Mouse (Mus musculus) megakaryocyte progenitor cell, adult 5-6 weeks (primary cell): ENCODE measurements around the gene Nr2c1. TPM values are rescaled to one million over a fixed set of nuclear protein-coding genes. Genes with fewer than 3 reads are reported as not detected.

ENCODE experiments used
- ATAC-seq: replicated peaks from 2 replicates; pipeline ENCODE4 v1.8.0; 2016; ENCODE audit warnings: mild to moderate bottlenecking, moderate TSS enrichment, inconsistent platforms; ENCODE audit not compliant: poor library complexity
- total RNA-seq, 2 experiments: library from RNA; stranded (forward) in 1 of 2; stranded (reverse) in 1 of 2; fragments of 157-497, 149-512 nt in 1 of 2; fragments of 200-1000 nt in 1 of 2; gene quantifications; 2 replicates each; pipeline versions ENCODE4 v1.2.3 to v1.2.4; 2015 to 2017

The Nr2c1 gene
- total RNA-seq, 2 experiments from 2014 or later: 5.0 to 10.9 TPM

GRCm38 (mm10) chr10:94198482-94199405 is 50.9 kb downstream of the Nr2c1 start, which contains the start of gene Ndufa12:
Gene Ndufa12 (plus strand): TSS chr10:94198720.
- peak; percentile 99 for ATAC-seq

DNA sequence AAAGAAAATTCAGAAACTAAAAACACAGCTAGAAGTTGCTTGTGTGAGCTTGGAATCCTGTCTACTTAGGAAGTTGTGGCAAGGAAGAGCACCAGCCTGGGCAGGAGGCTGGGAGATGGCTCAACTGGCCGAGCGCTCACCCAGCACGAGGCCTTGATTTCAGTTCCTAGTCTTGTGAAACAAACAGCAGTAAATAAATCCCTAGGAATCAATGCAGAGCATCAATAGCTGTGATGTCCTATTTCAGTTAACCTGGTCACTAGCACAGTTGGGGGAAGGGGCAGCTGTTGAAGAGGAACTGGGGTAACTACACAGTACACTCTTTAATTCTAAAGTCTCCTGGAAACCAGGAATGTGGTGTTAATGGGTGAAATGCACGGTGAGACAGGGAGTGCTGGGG is 57.1 kb downstream of the Nr2c1 start:
- no peak for ATAC-seq

DNA sequence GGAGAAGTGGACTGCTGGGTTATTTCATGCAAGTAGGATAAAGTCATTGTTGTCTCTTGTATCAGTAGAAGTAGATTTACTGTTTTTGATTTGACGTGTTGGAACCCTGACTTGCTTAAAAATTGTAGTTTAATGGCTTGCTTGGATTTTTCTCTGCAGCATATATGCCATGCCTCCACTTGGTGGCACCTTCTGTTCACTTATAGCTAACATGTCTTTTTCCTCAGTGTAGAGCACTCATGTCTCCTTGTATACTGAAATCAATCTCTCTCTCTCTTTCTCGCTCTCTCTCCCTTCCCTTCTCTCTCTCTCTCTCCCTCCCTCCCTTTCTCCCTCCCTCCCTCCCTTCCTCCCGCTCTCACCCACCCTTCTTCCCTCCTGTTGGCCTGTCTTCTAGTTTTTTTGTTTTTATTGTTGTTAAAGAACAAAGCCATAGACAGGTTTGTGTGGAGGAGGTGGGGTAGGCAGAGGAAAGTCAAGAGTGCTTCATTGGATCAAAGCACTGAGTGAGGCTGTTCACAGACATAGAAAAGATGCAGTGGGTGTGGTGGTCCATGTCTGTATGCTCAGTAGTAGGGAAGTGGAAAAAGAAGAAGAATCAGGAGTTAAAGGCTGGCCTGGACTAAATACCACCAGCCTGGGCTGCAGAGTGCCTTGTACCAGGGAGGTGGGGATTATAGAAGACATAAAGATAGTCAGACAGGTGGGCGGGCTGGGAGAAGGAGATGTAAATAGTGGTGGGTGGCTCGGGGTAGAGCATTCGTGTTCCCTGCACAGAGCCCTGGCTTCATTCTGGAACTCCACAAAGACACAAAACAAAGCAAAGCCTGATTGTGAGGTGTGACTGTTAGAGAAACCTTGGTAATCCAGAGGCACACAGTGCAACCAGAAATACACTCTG is 63.1 kb downstream of the Nr2c1 start:
- no peak for ATAC-seq

DNA sequence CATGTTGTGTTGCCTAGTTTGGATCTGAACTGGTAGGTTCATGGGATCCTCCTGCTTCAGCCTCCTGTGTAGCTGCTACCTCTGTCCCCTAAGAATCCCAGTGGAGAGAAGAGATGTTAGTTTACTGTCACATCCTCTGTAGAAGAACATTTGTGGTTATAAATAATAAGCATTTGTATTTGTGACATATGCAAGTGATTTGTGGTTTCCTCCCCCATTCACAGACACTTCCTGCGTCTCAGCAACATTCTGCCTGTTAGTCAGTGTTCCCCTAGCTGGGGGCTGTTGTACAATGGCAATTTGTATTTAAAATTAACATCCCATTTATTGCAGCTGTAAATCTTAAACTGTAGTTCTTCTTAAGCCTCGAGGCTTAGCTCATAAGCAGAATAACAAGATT is 63.9 kb downstream of the Nr2c1 start:
- no peak for ATAC-seq

DNA sequence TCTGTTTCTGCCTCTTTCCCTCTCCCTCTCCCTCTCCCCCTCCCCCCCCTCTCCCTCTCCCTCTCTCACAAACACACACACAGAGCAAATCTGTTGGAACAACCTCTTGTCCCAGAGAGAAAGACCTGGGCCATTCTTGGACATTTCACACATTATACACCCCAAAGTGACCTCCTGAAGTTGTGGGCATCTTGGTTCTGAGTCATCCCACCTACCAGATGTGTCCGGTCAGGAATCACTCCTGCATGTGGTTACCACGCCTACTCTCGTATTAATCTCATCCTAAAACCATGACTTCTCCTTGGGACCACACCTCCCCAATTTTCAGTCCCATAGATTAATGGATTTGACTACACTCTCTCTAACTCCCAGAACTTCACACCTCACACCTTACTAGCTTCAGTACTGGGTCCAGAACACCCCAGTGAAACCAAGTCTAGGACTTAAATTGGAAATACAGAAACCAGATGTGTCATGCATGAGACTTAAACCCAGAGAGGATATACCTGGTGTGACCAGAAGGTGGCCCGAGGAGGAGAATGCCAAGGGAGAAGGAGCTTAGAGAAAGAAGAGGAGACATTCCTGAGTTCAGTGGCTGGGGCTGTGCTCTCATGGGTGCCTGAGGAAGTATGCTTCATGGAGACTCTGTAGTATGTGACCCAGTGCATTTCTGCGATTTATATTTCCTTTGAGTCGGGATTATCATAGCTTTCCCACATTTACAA is 77.4 kb downstream of the Nr2c1 start:
- peak; percentile 66 for ATAC-seq

DNA sequence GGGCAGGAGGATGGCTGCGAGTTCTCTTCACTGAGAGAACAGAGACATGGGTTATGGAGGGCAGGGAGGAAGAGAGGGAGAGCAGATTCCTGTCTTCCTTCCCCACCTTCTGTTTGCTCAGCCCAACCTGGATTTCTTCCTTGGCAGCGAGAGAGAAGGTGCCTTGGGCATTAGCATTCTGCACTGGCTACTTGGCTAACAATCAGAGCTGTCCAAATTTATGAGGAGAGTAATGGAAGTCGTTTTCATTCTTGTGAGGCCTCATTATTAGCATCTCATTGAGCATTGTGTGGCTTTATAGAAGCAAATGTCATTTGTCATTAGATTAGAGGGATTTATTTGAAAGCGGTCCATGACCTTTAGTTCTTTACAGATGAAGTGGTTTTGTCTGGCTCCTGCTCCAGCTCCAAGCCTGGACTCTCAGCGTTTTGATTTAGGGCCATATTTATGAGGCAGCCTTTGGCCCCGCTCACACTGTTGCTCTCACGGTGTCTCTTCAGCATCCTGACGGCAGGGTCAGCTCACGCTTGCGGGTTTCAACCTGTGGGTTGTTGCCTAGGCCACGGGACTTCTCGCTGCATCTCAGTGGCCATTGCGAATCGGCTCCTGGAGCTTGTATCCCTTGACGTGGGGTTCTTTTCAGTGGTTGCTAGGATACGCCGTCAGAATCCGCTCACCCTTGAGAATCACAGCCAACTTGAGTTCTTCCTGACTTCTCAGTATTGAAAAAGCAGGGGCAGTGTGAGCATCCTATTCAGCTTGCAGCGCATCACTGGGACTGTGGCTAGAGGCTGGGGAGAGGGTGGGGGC is 82.6 kb downstream of the Nr2c1 start:
- no peak for ATAC-seq

DNA sequence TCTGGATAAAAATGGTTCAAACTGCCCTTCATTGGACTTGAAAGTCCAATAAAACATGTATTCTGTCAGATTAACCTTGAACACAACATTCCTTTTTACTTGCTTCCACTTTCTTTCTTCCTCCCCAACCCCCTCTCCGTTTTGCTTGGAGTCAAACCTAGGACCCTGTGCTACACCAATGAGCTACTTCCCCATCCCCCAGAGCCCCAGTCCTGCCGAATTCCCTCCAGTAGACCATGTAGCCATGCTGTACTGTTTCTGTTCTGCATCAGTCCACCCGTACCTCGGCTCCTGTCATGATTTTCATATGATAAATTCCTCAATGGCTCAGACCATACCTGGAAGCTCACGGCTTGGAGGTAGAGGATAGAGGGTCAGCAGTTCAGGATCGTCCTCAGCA is 83.2 kb downstream of the Nr2c1 start:
- ATAC-seq: no peak

GRCm38 (mm10) chr10:94235200-94235599 is 87.4 kb downstream of the Nr2c1 start:
- no peak for ATAC-seq

DNA sequence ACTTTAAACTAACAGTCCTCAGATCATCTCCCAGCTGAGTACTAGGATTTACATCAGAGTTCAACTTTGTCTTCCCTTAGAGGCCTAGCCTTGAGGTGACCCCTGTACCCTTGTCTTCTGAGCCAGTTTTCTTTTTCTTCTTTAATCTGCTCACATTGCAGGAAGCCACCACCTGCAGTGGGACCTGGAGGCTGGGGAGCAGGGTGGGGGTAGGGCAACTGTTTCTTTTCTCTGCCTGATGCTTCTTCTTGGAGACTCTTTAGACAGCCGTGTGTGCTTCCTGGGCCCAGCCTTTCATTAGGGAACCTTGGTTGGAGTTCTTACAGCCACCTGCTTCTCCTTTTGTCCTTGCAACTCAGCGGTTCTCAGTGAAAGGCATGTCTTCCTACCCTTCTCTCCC is 93.5 kb downstream of the Nr2c1 start:
- ATAC-seq: no peak

Other genes starting within 250 kb of the Nr2c1 start
- gene Vezt, start 112.2 kb upstream of the Nr2c1 start, total RNA-seq (2015): 4.9 and 5.8 TPM in 2 replicates
- 16.4 and 16.7 TPM in 2 replicates for gene Vezt, start 112.2 kb upstream of the Nr2c1 start, total RNA-seq (2017)
- 1.0 and 1.6 TPM in 2 replicates for gene Fgd6, start 112.0 kb upstream of the Nr2c1 start, total RNA-seq (2015)
- gene Fgd6, start 112.0 kb upstream of the Nr2c1 start, total RNA-seq (2017): 0.58 and 1.6 TPM in 2 replicates
- 126 and 150 TPM in 2 replicates for gene Ndufa12, start 50.7 kb downstream of the Nr2c1 start, total RNA-seq (2015)
- 304 and 334 TPM in 2 replicates for gene Ndufa12, start 50.7 kb downstream of the Nr2c1 start, total RNA-seq (2017)
- not detected in 2 replicates for gene Gm4792, start 150.7 kb downstream of the Nr2c1 start, total RNA-seq (2015)
- gene Gm4792, start 150.7 kb downstream of the Nr2c1 start, total RNA-seq (2017): not detected in 2 replicates
- gene Tmcc3, start 163.9 kb downstream of the Nr2c1 start, total RNA-seq (2015): 0.49 and 1.3 TPM in 2 replicates
- 0.78 TPM in 1 of 2 replicates, not detected in the other for gene Tmcc3, start 163.9 kb downstream of the Nr2c1 start, total RNA-seq (2017)